Mouse (Mus musculus) lung, embryonic 14.5 days (tissue): ENCODE data around the gene Nrap. TPM values are rescaled to one million over a fixed set of nuclear protein-coding genes. Genes with fewer than 3 reads are reported as not detected.

Experiments
- ATAC-seq: fragments of 200-750 bp; cut with Nextera tagmentation; 2 replicates; pipeline ENCODE4 v1.8.0; 2017; ENCODE audit warnings: mild to moderate bottlenecking, moderate TSS enrichment, moderate library complexity; ENCODE audit not compliant: insufficient read depth
- DNase-seq: peaks from one replicate; pipeline ENCODE4 v3.0.0-alpha.2; 2015
- H3K27ac ChIP-seq: fragments of 300-500 bp; sonication (generic); 2 replicates; pipeline ENCODE4 v1.5.1; 2014; ENCODE audit warnings: low read depth, mild to moderate bottlenecking, moderate library complexity
- H3K27me3 ChIP-seq: fragments of 300-500 bp; sonication (generic); 2 replicates; pipeline ENCODE4 v1.6.1; 2014; ENCODE audit warnings: low read length, control low read depth; ENCODE audit not compliant: insufficient read depth
- H3K36me3 ChIP-seq: fragments of 300-500 bp; sonication (generic); 2 replicates; pipeline ENCODE4 v1.6.1; 2014; ENCODE audit warnings: control low read depth; ENCODE audit not compliant: insufficient read depth
- H3K4me1 ChIP-seq: fragments of 300-500 bp; sonication (generic); 2 replicates; pipeline ENCODE4 v1.6.1; 2014; ENCODE audit warnings: antibody characterized with exemption, control low read depth; ENCODE audit not compliant: insufficient read depth
- H3K4me2 ChIP-seq: fragments of 300-500 bp; sonication (generic); 2 replicates; pipeline ENCODE4 v1.6.1; 2014; ENCODE audit warnings: mild to moderate bottlenecking
- H3K4me3 ChIP-seq: fragments of 300-500 bp; sonication (generic); 2 replicates; pipeline ENCODE4 v1.5.1; 2014; ENCODE audit warnings: low read depth, low read length
- H3K9ac ChIP-seq: fragments of 300-500 bp; sonication (generic); 2 replicates; pipeline ENCODE4 v1.6.1; 2014
- H3K9me3 ChIP-seq: fragments of 300-500 bp; sonication (generic); 2 replicates; pipeline ENCODE4 v1.6.1; 2016; ENCODE audit warnings: low read depth, low read length, control low read depth
- CTCF ChIP-seq: IDR thresholded peaks from 2 replicates; pipeline ENCODE4 v1.5.1; 2016; ENCODE audit warnings: antibody characterized with exemption, low read depth
- WGBS: fragments of 180-500 bp; shearing (Covaris S2); extraction: QIAGEN DNeasy Blood & Tissue Kit; methylation state at CpG from one replicate; pipeline ENCODE4 v1.1.7; 2014; 5-methylcytosine and 5-hydroxymethylcytosine counted together
- polyA plus RNA-seq: library from polyadenylated mRNA; unstranded; fragments of >200 nt; fragmentation: Nextera tagmentation; extraction: Ambion mirVana; gene quantifications from 2 replicates; pipeline ENCODE4 v1.2.1, GENCODE M21; 2014

Gene Nrap
- polyA plus RNA-seq, 1 experiment from 2014 or later, result 0.18 TPM

- Histone ChIP-seq H3K4me2 (no peak overlapping the region), H3K4me1 (peaks cover 6% of the 10 kb centered on the region), H3K27me3 (no peaks in the 10 kb centered on the region), H3K36me3 (no peaks in the 10 kb centered on the region), H3K27ac (no peak overlapping the region), H3K9ac (no peak overlapping the region), H3K4me3 (no peak overlapping the region), H3K9me3 (no peaks in the 10 kb centered on the region)
- no peak for DNase-seq
- no peak for ATAC-seq
- 70% methylated on average over 3 of the region's 3 CpGs for WGBS
- no peak for TF ChIP-seq CTCF
Observed at GRCm38 (mm10) chr19:56316531-56316930, 73.3 kb downstream of the Nrap start.

GRCm38 (mm10) chr19:56300835-56301234 lies 89.0 kb downstream of the Nrap start:
- DNase-seq (no peak), ATAC-seq (no peak)
- Histone ChIP-seq H3K27me3 (no peaks in the 10 kb centered on the region), H3K4me2 (no peak overlapping the region), H3K36me3 (no peaks in the 10 kb centered on the region), H3K4me1 (no peaks in the 10 kb centered on the region), H3K27ac (no peak overlapping the region), H3K9ac (no peak overlapping the region), H3K9me3 (no peaks in the 10 kb centered on the region), H3K4me3 (no peak overlapping the region)
- TF ChIP-seq CTCF, result no peak
- WGBS, result 43% methylated on average over 11 of the region's 11 CpGs

- Histone ChIP-seq H3K9ac (no peak overlapping the region), H3K27ac (no peak overlapping the region), H3K4me2 (no peak overlapping the region), H3K4me1 (no peaks in the 10 kb centered on the region), H3K36me3 (no peaks in the 10 kb centered on the region), H3K27me3 (no peaks in the 10 kb centered on the region), H3K4me3 (no peak overlapping the region), H3K9me3 (no peaks in the 10 kb centered on the region)
- no peak for TF ChIP-seq CTCF
- DNase-seq (no peak), ATAC-seq (no peak)
- WGBS, result 66% methylated on average over 3 of the region's 3 CpGs
Observed at GRCm38 (mm10) chr19:56297264-56297663, 92.6 kb downstream of the Nrap start.

- no peak for TF ChIP-seq CTCF
Observed at GRCm38 (mm10) chr19:56296668-56297067, 93.2 kb downstream of the Nrap start.

GRCm38 (mm10) chr19:56294654-56295399 lies 95.0 kb downstream of the Nrap start:
- H3K9ac ChIP-seq, result no peak overlapping the region
- no peaks in the 10 kb centered on the region for H3K4me1 ChIP-seq
- ATAC-seq, result peak; percentile 89
- H3K27ac ChIP-seq, result no peak overlapping the region
- no peaks in the 10 kb centered on the region for H3K27me3 ChIP-seq
- peak; percentile 95 for DNase-seq
- peak; percentile 90 for TF ChIP-seq CTCF
- no peaks in the 10 kb centered on the region for H3K9me3 ChIP-seq
- no peak overlapping the region for H3K4me2 ChIP-seq
- no peaks in the 10 kb centered on the region for H3K36me3 ChIP-seq
- no peak overlapping the region for H3K4me3 ChIP-seq
- WGBS, result 33% methylated on average over 7 of the region's 7 CpGs

More at GRCm38 (mm10) chr19:56296668-56297067, 93.2 kb downstream of the Nrap start:
- 74% methylated on average over 9 of the region's 9 CpGs for WGBS
- Histone ChIP-seq H3K4me2 (no peak overlapping the region), H3K36me3 (no peaks in the 10 kb centered on the region), H3K4me1 (no peaks in the 10 kb centered on the region), H3K4me3 (no peak overlapping the region), H3K9ac (no peak overlapping the region), H3K27me3 (no peaks in the 10 kb centered on the region), H3K9me3 (no peaks in the 10 kb centered on the region), H3K27ac (no peak overlapping the region)
- DNase-seq, result no peak
- ATAC-seq, result no peak

- H3K27me3 ChIP-seq, result no peaks in the 10 kb centered on the region
- H3K36me3 ChIP-seq, result no peaks in the 10 kb centered on the region
- no peak overlapping the region for H3K4me2 ChIP-seq
- ATAC-seq (no peak), DNase-seq (peak; percentile 48)
- H3K9me3 ChIP-seq, result no peaks in the 10 kb centered on the region
- H3K9ac ChIP-seq, result no peak overlapping the region
- peak; percentile 53 for TF ChIP-seq CTCF
- WGBS, result 63% methylated on average over 9 of the region's 9 CpGs
- H3K27ac ChIP-seq, result no peak overlapping the region
- H3K4me1 ChIP-seq, result no peaks in the 10 kb centered on the region
- H3K4me3 ChIP-seq, result no peak overlapping the region
Observed at GRCm38 (mm10) chr19:56292335-56292734, 97.5 kb downstream of the Nrap start.

- Histone ChIP-seq H3K4me2 (no peak overlapping the region), H3K36me3 (no peaks in the 10 kb centered on the region), H3K4me3 (no peak overlapping the region), H3K9ac (no peak overlapping the region), H3K27ac (no peak overlapping the region), H3K27me3 (no peaks in the 10 kb centered on the region), H3K9me3 (no peaks in the 10 kb centered on the region), H3K4me1 (no peaks in the 10 kb centered on the region)
- 20% methylated on average over 6 of the region's 6 CpGs for WGBS
- no peak for TF ChIP-seq CTCF
- ATAC-seq, result peak; percentile 76
- DNase-seq, result peak; percentile 86
Observed at GRCm38 (mm10) chr19:56291898-56292297, 97.9 kb downstream of the Nrap start.
